Mouse (Mus musculus) cortical plate, adult 2 months (tissue): ENCODE data around the gene Psmb5. TPM values are rescaled to one million over a fixed set of nuclear protein-coding genes. Genes with fewer than 3 reads are reported as not detected.

ENCODE experiments used
- H3K27ac ChIP-seq: fragments of 200-500 bp; 2 replicates; pipeline ENCODE4 v1.5.1; 2012; ENCODE audit warnings: low read length, control low read depth, inconsistent platforms; ENCODE audit not compliant: insufficient read depth
- H3K4me1 ChIP-seq: fragments of 200-500 bp; 2 replicates; pipeline ENCODE4 v1.6.1; 2011; ENCODE audit warnings: low read length; ENCODE audit not compliant: control insufficient read depth, insufficient read depth
- H3K4me3 ChIP-seq: fragments of 200-500 bp; 2 replicates; pipeline ENCODE4 v1.5.1; 2011; ENCODE audit warnings: mild to moderate bottlenecking, low read length, control low read depth; ENCODE audit not compliant: insufficient read depth
- CTCF ChIP-seq: fragments of 200-500 bp; IDR thresholded peaks from 2 replicates; pipeline ENCODE4 v1.5.1; 2011; ENCODE audit warnings: mild to moderate bottlenecking, control low read depth, low read length; ENCODE audit not compliant: insufficient read depth; ENCODE audit errors: extremely low read depth
- POLR2A ChIP-seq: fragments of 200-500 bp; IDR thresholded peaks from 2 replicates; pipeline ENCODE4 v1.6.1; 2011; ENCODE audit warnings: mild to moderate bottlenecking, low read length, control low read depth; ENCODE audit not compliant: insufficient read depth; ENCODE audit errors: extremely low read depth
- polyA plus RNA-seq: library from polyadenylated mRNA; depleted of rRNA; stranded (reverse); fragments of >200 nt; gene quantifications from 2 replicates; pipeline ENCODE4 v1.2.3, GENCODE M21; 2012

Psmb5 gene
- polyA plus RNA-seq, 1 experiment: 197 TPM

GRCm38 (mm10) chr14:54577089-54577982 lies 40.5 kb downstream of the Psmb5 start, which contains the start of gene Ajuba:
Ajuba (minus strand) TSS chr14:54577558.
- TF ChIP-seq POLR2A (no peak), CTCF (no peak)
- H3K4me3 ChIP-seq: peak within 1 kb of the TSS; percentile 37
- no peak within 1 kb of the TSS; the same call in 1 of the 2 replicates for H3K27ac ChIP-seq
- H3K4me1 ChIP-seq: no peaks in the 10 kb centered on the region

- Histone ChIP-seq H3K4me1 (no peaks in the 10 kb centered on the region), H3K27ac (no peak overlapping the region)
Observed at GRCm38 (mm10) chr14:54576241-54577088, 41.4 kb downstream of the Psmb5 start.

DNA sequence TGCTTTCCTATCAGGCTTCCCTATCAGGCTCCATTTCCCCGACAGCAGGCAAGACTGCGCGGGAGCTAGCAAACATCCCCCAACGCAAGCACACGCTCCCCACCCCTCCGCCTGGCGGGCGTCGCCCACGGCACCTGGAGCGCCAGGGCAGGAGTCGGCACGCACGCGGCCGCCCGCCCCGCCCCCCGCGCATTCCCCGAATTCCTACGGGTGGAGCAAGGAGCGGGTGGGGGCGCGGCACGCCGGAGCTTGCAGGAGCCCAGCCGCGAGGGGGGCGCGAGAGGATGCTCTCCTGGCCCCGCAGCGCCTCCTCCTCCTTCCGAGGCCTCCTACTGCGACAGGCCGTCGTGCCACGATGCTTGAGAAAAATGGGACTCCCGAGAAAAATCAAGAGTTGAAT lies 42.2 kb downstream of the Psmb5 start:
- TF ChIP-seq CTCF: no peak
- TF ChIP-seq POLR2A: no peak

More at GRCm38 (mm10) chr14:54576241-54577088, 41.4 kb downstream of the Psmb5 start:
- H3K4me3 ChIP-seq: peak overlapping the region; percentile 37; the same call in 1 of the 2 replicates
- no peak for TF ChIP-seq POLR2A
- no peak for TF ChIP-seq CTCF

GRCm38 (mm10) chr14:54575031-54575430 lies 42.8 kb downstream of the Psmb5 start:
- H3K4me1 ChIP-seq: no peaks in the 10 kb centered on the region
- H3K4me3 ChIP-seq: no peak overlapping the region
- no peak overlapping the region for H3K27ac ChIP-seq
- no peak for TF ChIP-seq CTCF
- no peak for TF ChIP-seq POLR2A

More for the DNA sequence above, 42.2 kb downstream of the Psmb5 start:
- no peak overlapping the region for H3K27ac ChIP-seq
- no peak overlapping the region for H3K4me3 ChIP-seq
- no peaks in the 10 kb centered on the region for H3K4me1 ChIP-seq

DNA sequence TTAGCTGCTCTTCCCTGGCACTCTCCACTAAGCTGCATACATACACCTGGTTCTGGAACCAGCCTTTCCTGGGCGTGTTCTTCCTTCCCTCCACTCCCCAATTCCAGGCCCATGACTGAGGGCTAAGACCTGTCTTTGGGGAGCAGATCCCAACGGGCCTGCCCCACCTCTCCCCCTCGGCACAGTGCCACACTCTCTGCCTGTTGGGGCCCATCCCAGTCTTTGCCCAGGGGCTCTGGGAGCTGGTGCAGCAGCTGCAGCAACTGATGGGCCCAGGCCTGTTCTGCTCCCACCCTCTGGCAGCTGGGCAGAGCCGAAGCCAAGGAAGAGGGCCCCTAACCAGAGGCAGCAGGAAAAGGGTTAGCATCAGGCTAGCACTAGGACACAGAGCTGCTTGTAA lies 43.6 kb downstream of the Psmb5 start:
- no peak overlapping the region for H3K4me3 ChIP-seq
- TF ChIP-seq POLR2A (no peak), CTCF (no peak)
- no peak overlapping the region for H3K27ac ChIP-seq
- H3K4me1 ChIP-seq: no peaks in the 10 kb centered on the region

- Histone ChIP-seq H3K4me1 (no peaks in the 10 kb centered on the region), H3K4me3 (no peak overlapping the region), H3K27ac (no peak overlapping the region)
- TF ChIP-seq POLR2A (no peak), CTCF (no peak)
Observed at GRCm38 (mm10) chr14:54572790-54573736, 44.8 kb downstream of the Psmb5 start.

GRCm38 (mm10) chr14:54572122-54572521 lies 45.7 kb downstream of the Psmb5 start:
- Histone ChIP-seq H3K4me1 (no peaks in the 10 kb centered on the region), H3K27ac (no peak overlapping the region), H3K4me3 (no peak overlapping the region)
- TF ChIP-seq CTCF: no peak
- no peak for TF ChIP-seq POLR2A

- H3K4me1 ChIP-seq: no peaks in the 10 kb centered on the region
- no peak overlapping the region for H3K4me3 ChIP-seq
- no peak overlapping the region for H3K27ac ChIP-seq
- TF ChIP-seq CTCF: no peak
- TF ChIP-seq POLR2A: no peak
Observed at GRCm38 (mm10) chr14:54569451-54570392, 48.1 kb downstream of the Psmb5 start.
